Mouse (Mus musculus): ENCODE results near the gene Aplp1. TPM values are rescaled to one million over a fixed set of nuclear protein-coding genes. Genes with fewer than 3 reads are reported as not detected.

Aplp1 gene
- polyA plus RNA-seq, 1 experiment from 2014 or later = 306 TPM

DNA sequence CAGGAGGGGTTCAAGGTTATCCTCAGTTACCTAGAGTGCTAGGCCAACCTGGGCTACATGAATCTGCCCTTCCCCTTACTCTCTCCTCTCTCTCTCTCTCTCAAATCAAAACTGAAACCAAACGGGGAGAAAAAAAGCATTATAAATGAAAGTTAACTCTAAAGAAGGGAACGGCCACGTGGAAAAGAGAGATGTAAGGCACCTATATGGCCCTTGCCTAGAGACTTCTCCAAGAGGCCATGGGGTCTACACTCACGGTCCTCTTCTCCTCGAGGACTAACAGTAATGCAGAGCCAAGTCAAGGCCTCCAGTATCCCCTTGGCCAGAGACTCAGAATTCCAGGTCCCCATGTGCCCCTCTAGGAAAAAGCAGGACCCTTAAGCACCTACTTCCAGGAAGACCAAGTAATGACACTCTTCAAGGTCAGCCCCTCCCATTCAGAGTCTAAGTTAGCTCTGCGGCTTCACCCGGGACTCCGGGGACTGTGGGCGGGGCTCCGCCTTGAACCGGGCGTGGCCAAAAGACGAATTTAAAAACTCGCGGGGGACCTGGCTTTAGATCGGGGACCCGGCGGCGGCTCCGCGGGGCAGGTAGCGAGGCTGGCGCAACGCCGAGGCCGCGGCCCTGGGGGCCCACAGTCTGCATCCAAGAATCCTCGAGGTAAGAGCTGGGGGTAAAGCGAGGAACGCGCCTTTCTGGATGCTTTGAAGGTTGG is 24.0 kb downstream of the Aplp1 start, which contains the start of gene Nfkbid:
TSS of gene Nfkbid (plus strand) at position 558 of the 715 bp plus-strand sequence.
- 10% methylated on average over 31 of the region's 31 CpGs for WGBS
- Histone ChIP-seq H3K36me3 (ENCODE audit: poor library complexity, severe bottlenecking) (peaks cover 11% of the 10 kb centered on the region), H3K9ac (peak within 1 kb of the TSS; percentile 71), H3K9me3 (replicated peaks) (peaks cover 7% of the 10 kb centered on the region; the same call in 1 of the 2 replicates), H3K4me3 (peak within 1 kb of the TSS; percentile 59), H3K4me1 (peaks cover 21% of the 10 kb centered on the region), H3K27me3 (no peaks in the 10 kb centered on the region), H3K27ac (no peak within 1 kb of the TSS), H3K4me2 (peak within 1 kb of the TSS; percentile 81)
- ATAC-seq = peak; percentile 31; the same call in 1 of the 2 replicates

DNA sequence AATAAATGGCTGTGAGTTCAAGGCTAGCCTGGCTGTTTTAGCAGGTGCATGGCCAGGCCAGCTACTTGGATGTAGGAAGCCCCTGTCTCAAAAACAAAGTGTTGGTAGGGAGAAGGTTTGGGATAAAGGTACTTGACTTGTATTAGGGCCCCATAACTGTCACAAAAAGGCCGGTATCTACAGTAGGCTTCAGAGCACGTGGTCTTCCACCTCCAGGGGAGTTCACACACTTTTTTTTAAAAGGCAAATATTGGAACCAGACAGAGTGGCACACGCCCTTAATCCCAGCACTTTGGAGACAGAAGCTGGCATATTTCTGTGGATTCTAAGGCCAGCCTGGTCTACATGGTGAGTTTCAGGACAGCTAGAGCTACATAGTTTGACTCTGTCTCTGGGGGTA is 24.7 kb downstream of the Aplp1 start:
- H3K27ac ChIP-seq = no peak overlapping the region
- peaks cover 7% of the 10 kb centered on the region; the same call in 1 of the 2 replicates for H3K9me3 ChIP-seq (replicated peaks)
- 93% methylated on average over 3 of the region's 3 CpGs for WGBS
- H3K4me1 ChIP-seq = peaks cover 21% of the 10 kb centered on the region
- H3K4me2 ChIP-seq = no peak overlapping the region
- H3K27me3 ChIP-seq = no peaks in the 10 kb centered on the region
- H3K9ac ChIP-seq = no peak overlapping the region
- H3K36me3 ChIP-seq (ENCODE audit: poor library complexity, severe bottlenecking) = peaks cover 6% of the 10 kb centered on the region
- no peak for ATAC-seq
- H3K4me3 ChIP-seq = no peak overlapping the region

DNA sequence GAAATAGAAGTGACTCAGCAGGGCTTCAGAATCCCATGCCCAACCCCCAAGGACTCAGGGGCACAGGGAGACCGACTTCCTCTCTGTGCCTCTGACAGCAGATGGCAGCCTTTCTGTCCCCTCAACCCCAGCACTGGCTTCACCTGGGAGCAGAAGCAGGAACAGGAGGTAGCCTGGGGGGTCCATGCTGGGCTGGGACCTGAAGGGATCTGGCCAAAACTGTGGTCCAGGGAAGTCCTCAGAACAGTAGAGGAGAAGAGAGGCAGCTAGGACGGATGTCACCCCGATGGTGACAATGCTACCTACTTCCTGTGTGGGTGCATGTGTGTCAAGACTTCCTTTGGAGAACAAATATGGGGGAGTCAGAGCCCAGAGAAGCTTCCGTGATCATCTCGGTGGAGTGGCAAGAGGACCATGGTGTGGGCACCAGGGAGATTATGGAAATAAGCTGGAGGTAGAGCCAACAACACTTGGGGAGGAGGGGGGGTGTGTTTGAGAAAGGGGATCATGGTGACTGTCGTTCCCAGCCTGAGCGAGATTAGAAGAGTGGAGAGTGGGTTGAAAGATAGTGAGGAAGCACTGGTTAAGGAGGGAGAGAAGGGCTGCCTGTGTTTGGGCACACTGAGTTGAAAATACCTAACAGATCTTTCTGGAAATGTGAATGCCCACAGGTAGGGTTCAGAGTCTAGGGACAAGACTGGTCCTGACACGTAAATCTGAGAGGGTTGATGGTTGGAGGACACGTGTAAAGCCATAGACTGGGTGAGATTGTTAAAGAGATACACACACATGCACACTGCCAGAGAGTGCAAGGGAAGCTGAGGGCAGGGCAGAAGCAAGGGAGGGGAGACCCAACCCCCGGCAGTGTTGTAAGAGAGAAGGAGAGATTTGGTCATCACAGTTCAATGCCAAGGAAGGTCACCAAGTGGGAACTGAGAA is 25.5 kb downstream of the Aplp1 start, which contains the start of gene Hcst:
TSS of gene Hcst (minus strand) at position 294 of the 939 bp plus-strand sequence.
- H3K4me3 ChIP-seq = no peak within 1 kb of the TSS
- H3K9me3 ChIP-seq (replicated peaks) = peaks cover 7% of the 10 kb centered on the region; the same call in 1 of the 2 replicates
- no peaks in the 10 kb centered on the region for H3K27me3 ChIP-seq
- peaks cover 21% of the 10 kb centered on the region for H3K4me1 ChIP-seq
- no peaks in the 10 kb centered on the region for H3K36me3 ChIP-seq (ENCODE audit: poor library complexity, severe bottlenecking)
- no peak for ATAC-seq
- no peak within 1 kb of the TSS for H3K27ac ChIP-seq
- no peak within 1 kb of the TSS for H3K9ac ChIP-seq
- H3K4me2 ChIP-seq = no peak within 1 kb of the TSS
- WGBS = 76% methylated on average over 10 of the region's 10 CpGs

DNA sequence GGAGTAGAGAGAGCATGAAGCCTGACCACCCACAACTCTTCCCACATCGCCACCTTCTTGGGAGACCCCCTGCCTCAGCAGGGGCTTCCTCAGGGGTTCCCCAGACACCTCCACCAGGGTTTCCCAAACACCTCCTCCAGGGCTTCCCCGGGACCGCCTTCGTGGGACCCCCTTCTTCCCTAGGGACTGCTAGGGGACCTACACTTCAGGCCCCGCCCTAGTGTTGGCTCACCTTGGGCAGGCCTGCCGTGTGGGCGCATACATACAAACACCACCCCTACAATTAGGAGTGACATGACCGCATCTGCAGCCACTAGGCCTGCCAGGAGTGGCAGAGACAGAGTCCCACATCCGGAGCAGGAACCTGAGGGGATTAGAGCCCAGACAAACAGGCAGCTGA is 27.5 kb downstream of the Aplp1 start:
- Histone ChIP-seq H3K9ac (no peak overlapping the region), H3K9me3 (replicated peaks) (peaks cover 7% of the 10 kb centered on the region; the same call in 1 of the 2 replicates), H3K36me3 (ENCODE audit: poor library complexity, severe bottlenecking) (no peaks in the 10 kb centered on the region), H3K27ac (no peak overlapping the region), H3K4me1 (peaks cover 14% of the 10 kb centered on the region), H3K27me3 (no peaks in the 10 kb centered on the region), H3K4me3 (no peak overlapping the region), H3K4me2 (no peak overlapping the region)
- ATAC-seq = no peak
- WGBS = 79% methylated on average over 9 of the region's 9 CpGs

DNA sequence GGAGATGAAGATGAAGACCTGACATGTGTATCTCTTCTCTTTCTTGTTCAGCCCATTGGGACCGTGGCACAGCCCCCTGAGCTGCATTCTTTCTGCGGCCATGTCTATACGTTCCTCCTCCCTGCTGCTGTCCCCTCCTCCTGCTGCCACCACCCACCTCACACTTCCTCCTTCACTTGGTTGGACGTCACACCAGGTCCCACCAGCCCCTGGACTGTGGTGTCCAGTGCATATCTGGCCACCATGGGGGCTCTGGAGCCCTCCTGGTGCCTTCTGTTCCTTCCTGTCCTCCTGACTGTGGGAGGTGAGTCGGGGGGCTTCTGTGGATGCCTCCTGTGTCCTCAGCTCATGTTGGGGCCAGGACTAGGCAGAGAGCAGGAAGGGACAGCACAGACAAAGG is 31.7 kb downstream of the Aplp1 start, which contains the start of gene Tyrobp:
TSS of gene Tyrobp (plus strand) at position 165 of the 400 bp plus-strand sequence.
- Histone ChIP-seq H3K27me3 (0 out of 2 replicates have a peak, but pooled peaks cover 3% of the 10 kb centered on the region), H3K36me3 (ENCODE audit: poor library complexity, severe bottlenecking) (no peaks in the 10 kb centered on the region), H3K9me3 (replicated peaks) (no peaks in the 10 kb centered on the region), H3K4me3 (no peak within 1 kb of the TSS), H3K4me2 (no peak within 1 kb of the TSS), H3K27ac (no peak within 1 kb of the TSS), H3K9ac (no peak within 1 kb of the TSS), H3K4me1 (no peaks in the 10 kb centered on the region)
- no peak for ATAC-seq
- WGBS = 80% methylated on average over 5 of the region's 5 CpGs

DNA sequence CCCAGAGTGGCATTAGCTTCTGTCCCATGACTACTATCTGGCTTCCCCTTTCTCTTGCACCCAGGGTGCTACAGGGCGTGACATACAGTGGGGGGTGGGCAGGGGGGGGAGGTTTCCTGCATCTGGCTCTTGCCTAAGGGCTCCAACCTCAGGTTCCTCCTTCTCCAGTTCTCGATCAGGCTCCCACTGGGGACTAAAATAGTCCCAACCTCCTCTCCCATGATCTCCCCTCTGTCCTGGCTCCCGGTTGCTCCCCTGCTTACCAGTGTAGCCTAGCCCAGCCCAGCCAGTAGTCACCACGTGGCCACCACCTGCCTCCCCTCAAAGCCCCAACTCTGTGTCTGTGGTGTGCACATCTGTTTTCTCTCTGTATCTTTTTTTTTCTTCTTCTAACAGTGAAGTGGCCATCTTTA is 32.6 kb downstream of the Aplp1 start:
- no peaks in the 10 kb centered on the region for H3K4me1 ChIP-seq

DNA sequence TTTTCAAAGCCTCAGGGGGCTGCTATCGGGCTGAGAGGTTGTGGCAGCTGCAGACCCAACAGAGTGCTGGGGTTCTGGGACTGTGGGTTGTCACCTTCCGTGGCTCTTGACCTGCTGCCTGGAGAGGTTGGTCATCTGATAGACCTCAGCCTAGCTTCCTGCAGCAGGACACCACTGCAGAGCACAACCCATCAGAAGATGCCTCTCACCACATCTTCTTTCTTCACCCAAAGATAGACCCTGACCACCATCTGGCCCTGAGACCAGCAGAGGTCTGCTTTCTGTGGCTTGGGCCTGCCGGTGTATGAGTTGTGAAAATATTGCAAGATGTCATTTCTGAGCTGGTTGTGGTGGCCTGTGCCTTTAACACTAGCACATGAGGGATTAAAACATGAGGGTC is 34.3 kb downstream of the Aplp1 start:
- Histone ChIP-seq H3K4me1 (no peaks in the 10 kb centered on the region), H3K9ac (no peak overlapping the region), H3K27ac (no peak overlapping the region), H3K36me3 (ENCODE audit: poor library complexity, severe bottlenecking) (no peaks in the 10 kb centered on the region), H3K27me3 (0 out of 2 replicates have a peak, but pooled peaks cover 3% of the 10 kb centered on the region), H3K4me2 (no peak overlapping the region), H3K9me3 (replicated peaks) (no peaks in the 10 kb centered on the region), H3K4me3 (no peak overlapping the region)
- no peak for ATAC-seq
- 84% methylated on average over 3 of the region's 3 CpGs for WGBS

More for the DNA sequence above, 32.6 kb downstream of the Aplp1 start:
- Histone ChIP-seq H3K4me3 (no peak overlapping the region), H3K4me2 (no peak overlapping the region), H3K9ac (no peak overlapping the region), H3K27me3 (0 out of 2 replicates have a peak, but pooled peaks cover 3% of the 10 kb centered on the region), H3K36me3 (ENCODE audit: poor library complexity, severe bottlenecking) (no peaks in the 10 kb centered on the region), H3K27ac (no peak overlapping the region), H3K9me3 (replicated peaks) (no peaks in the 10 kb centered on the region)
- WGBS = 65% methylated on average over 4 of the region's 4 CpGs
- no peak for ATAC-seq

DNA sequence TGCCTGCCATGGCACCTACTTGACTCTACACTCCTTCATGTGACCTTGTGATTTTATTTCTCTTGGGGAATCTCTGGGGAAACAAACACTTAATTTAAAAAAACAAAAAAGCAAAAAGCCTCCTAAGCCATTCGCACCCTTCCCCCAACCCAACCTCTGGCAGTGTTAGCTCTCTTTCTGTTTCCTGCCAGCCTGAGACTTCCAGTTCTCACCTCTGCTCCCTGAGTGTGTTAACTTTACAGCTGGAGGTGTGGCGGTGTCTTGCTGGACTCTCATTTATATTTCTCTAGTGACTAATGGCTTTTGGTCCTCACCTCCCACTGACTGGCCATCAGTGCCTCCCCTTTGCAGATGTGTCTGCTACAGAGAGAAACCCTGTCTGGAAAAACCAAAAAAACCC is 35.5 kb downstream of the Aplp1 start:
- Histone ChIP-seq H3K4me3 (no peak overlapping the region), H3K4me1 (no peaks in the 10 kb centered on the region), H3K27me3 (0 out of 2 replicates have a peak, but pooled peaks cover 3% of the 10 kb centered on the region), H3K9me3 (replicated peaks) (no peaks in the 10 kb centered on the region), H3K27ac (no peak overlapping the region), H3K4me2 (no peak overlapping the region), H3K36me3 (ENCODE audit: poor library complexity, severe bottlenecking) (no peaks in the 10 kb centered on the region), H3K9ac (no peak overlapping the region)
- ATAC-seq = no peak
- WGBS = 93% methylated on average over 2 of the region's 2 CpGs

DNA sequence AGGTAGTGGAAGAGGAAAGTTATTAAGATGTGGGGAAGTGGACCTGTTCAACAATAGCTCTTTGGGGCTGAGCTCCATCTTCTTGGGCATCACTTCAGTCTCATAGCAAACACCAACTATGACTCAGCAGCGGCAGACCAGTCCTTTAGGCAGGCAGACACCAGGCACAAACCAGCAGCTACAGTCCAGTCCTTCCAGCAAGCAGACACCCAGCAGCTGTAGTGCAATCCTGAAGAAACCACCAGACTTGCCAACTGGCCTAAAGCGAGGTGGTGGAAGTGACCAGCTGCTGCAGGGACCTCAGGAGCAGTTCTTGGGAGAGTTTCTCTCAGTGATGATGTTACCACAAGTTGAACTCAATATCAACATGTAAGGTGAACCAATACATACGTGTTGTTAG is 36.7 kb downstream of the Aplp1 start:
- H3K4me3 ChIP-seq = no peak overlapping the region
- H3K27ac ChIP-seq = no peak overlapping the region
- H3K4me2 ChIP-seq = no peak overlapping the region
- no peaks in the 10 kb centered on the region for H3K36me3 ChIP-seq (ENCODE audit: poor library complexity, severe bottlenecking)
- no peak for ATAC-seq
- 78% methylated on average over 3 of the region's 3 CpGs for WGBS
- H3K9me3 ChIP-seq (replicated peaks) = no peaks in the 10 kb centered on the region
- H3K9ac ChIP-seq = no peak overlapping the region
- H3K4me1 ChIP-seq = no peaks in the 10 kb centered on the region
- 0 out of 2 replicates have a peak, but pooled peaks cover 3% of the 10 kb centered on the region for H3K27me3 ChIP-seq

DNA sequence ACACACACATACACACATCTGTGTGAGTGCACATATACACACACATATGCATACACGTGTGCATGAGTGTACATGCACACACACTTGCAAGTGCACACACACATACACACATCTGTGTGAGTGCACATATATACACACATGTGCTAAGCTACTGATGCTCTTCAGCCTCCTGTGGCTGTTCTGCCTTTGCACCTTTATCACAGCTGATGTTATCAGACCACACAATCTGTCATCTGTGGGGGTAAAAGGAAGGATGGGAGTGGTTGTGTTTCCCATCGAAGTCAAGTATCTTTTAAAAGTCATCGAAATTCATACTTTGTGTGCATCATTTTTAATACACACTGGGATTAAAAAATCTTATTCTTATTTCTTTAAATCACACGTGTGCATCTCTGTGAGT is 43.0 kb downstream of the Aplp1 start:
- Histone ChIP-seq H3K4me1 (no peaks in the 10 kb centered on the region), H3K4me2 (no peak overlapping the region), H3K9me3 (replicated peaks) (no peaks in the 10 kb centered on the region), H3K36me3 (ENCODE audit: poor library complexity, severe bottlenecking) (no peaks in the 10 kb centered on the region), H3K9ac (no peak overlapping the region), H3K27ac (no peak overlapping the region), H3K27me3 (peaks cover 3% of the 10 kb centered on the region; the same call in 1 of the 2 replicates), H3K4me3 (no peak overlapping the region)
- no peak for ATAC-seq
- 77% methylated on average over 4 of the region's 4 CpGs for WGBS

DNA sequence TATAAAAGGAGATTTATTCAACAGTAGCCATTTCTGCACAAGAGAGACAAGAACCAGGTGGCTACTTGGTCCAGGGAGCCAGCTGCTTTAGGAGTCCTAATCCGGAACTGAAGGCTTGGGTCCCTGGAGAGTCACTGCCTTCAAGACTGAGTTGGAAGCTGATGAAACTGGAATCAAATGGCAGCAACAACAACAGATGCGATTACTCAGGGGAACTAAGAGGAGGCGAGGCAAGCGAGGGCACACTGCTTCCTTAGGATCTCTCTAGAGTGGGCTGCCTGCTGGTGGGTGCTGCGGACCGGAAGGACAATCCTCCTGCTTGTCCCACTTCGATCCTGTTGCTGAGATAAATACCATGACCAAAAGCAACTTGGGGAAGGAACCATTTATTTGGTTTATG is 45.7 kb downstream of the Aplp1 start:
- H3K4me3 ChIP-seq = no peak overlapping the region
- no peak for ATAC-seq
- H3K9me3 ChIP-seq (replicated peaks) = no peaks in the 10 kb centered on the region
- WGBS = 53% methylated on average over 7 of the region's 7 CpGs
- no peaks in the 10 kb centered on the region for H3K4me1 ChIP-seq
- no peaks in the 10 kb centered on the region for H3K36me3 ChIP-seq (ENCODE audit: poor library complexity, severe bottlenecking)
- H3K27ac ChIP-seq = no peak overlapping the region
- no peak overlapping the region for H3K4me2 ChIP-seq
- H3K9ac ChIP-seq = 0 out of 2 replicates have a peak overlapping the region, but pooled peaks have one; percentile 8
- H3K27me3 ChIP-seq = peaks cover 3% of the 10 kb centered on the region; the same call in 1 of the 2 replicates

DNA sequence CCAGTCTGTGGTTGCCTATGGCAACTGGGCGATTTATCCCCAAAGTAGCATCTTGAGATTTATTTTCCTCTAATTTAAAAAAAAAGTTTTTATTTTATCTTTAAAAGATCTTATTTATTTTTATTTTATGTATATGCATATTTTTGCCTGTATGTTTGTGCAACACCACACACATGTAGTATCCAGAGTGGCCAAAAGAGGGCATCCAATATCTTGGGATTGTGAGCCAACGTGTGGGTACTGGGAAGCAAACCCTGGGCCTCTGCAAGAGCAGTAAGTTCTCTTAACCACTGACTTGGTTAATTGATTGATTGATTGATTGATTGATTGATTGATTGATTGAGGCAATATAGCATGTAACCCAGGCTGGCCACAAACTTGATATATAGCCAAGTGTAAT is 50.5 kb downstream of the Aplp1 start:
- no peak overlapping the region for H3K4me2 ChIP-seq
- no peak overlapping the region for H3K27ac ChIP-seq
- no peak overlapping the region for H3K9ac ChIP-seq
- H3K9me3 ChIP-seq (replicated peaks) = no peaks in the 10 kb centered on the region
- H3K27me3 ChIP-seq = no peaks in the 10 kb centered on the region; the same call in 1 of the 2 replicates
- H3K4me1 ChIP-seq = no peaks in the 10 kb centered on the region
- ATAC-seq = no peak
- H3K4me3 ChIP-seq = no peak overlapping the region
- 30% methylated on average over 2 of the region's 2 CpGs for WGBS
- no peaks in the 10 kb centered on the region for H3K36me3 ChIP-seq (ENCODE audit: poor library complexity, severe bottlenecking)

Data from forebrain, embryonic 13.5 days (tissue).